Mouse (Mus musculus) yolk sac, embryonic 10.5 days (tissue): ENCODE data around the gene Dnah7c.
"Not testable (repeated sequence)": the region's sequence is repeated elsewhere in the genome, so short reads cannot be mapped to it uniquely, and the experiment has no call there.

Experiments
- DNase-seq: peaks from one replicate; pipeline ENCODE4 v3.0.0-alpha.2; 2017; ENCODE audit warnings: low spot score

Gene Dnah7c

GRCm38 (mm10) chr1:46425137-46425925, at the start of gene Dnah7c:
Gene Dnah7c (plus strand): TSS chr1:46425592.
- DNase-seq = peak; percentile 18

GRCm38 (mm10) chr1:46380641-46381040, 44.8 kb upstream of the Dnah7c start:
- DNase-seq = not testable (repeated sequence)

GRCm38 (mm10) chr1:46394681-46395297, 30.6 kb upstream of the Dnah7c start:
- DNase-seq = not testable (repeated sequence)

GRCm38 (mm10) chr1:46408324-46409115, 16.9 kb upstream of the Dnah7c start:
- DNase-seq = no peak

GRCm38 (mm10) chr1:46414798-46415197, 10.6 kb upstream of the Dnah7c start:
- DNase-seq = not testable (repeated sequence)

- DNase-seq = not testable (repeated sequence)
Measured at GRCm38 (mm10) chr1:46416946-46417345, 8.4 kb upstream of the Dnah7c start.

- not testable (repeated sequence) for DNase-seq
Measured at GRCm38 (mm10) chr1:46418966-46419365, 6.4 kb upstream of the Dnah7c start.

GRCm38 (mm10) chr1:46428401-46428800, 3.0 kb downstream of the Dnah7c start:
- no peak for DNase-seq

- not testable (repeated sequence) for DNase-seq
Measured at GRCm38 (mm10) chr1:46514671-46515070, 89.3 kb downstream of the Dnah7c start.

- DNase-seq = no peak
Measured at GRCm38 (mm10) chr1:46521032-46521431, 95.6 kb downstream of the Dnah7c start.

- not testable (repeated sequence) for DNase-seq
Measured at GRCm38 (mm10) chr1:46526537-46526936, 101.1 kb downstream of the Dnah7c start.

GRCm38 (mm10) chr1:46544812-46545421, 119.5 kb downstream of the Dnah7c start:
- no peak for DNase-seq

- no peak for DNase-seq
Measured at GRCm38 (mm10) chr1:46580385-46580784, 155.0 kb downstream of the Dnah7c start.

GRCm38 (mm10) chr1:46593826-46594225, 168.4 kb downstream of the Dnah7c start:
- DNase-seq = not testable (repeated sequence)

- not testable (repeated sequence) for DNase-seq
Measured at GRCm38 (mm10) chr1:46596343-46596742, 171.0 kb downstream of the Dnah7c start.

GRCm38 (mm10) chr1:46620331-46620730, 194.9 kb downstream of the Dnah7c start:
- no peak for DNase-seq

GRCm38 (mm10) chr1:46625914-46626313, 200.5 kb downstream of the Dnah7c start:
- DNase-seq = not testable (repeated sequence)

- not testable (repeated sequence) for DNase-seq
Measured at GRCm38 (mm10) chr1:46649821-46650220, 224.4 kb downstream of the Dnah7c start.

- DNase-seq = not testable (repeated sequence)
Measured at GRCm38 (mm10) chr1:46652721-46653120, 227.3 kb downstream of the Dnah7c start.

GRCm38 (mm10) chr1:46724810-46725209, 299.4 kb downstream of the Dnah7c start:
- not testable (repeated sequence) for DNase-seq

- DNase-seq = no peak
Measured at GRCm38 (mm10) chr1:46725266-46725665, 299.9 kb downstream of the Dnah7c start.

GRCm38 (mm10) chr1:46725719-46726118, 300.3 kb downstream of the Dnah7c start:
- DNase-seq = not testable (repeated sequence)
